Mouse (Mus musculus) urinary bladder, postnatal 25 days (tissue): ENCODE data around the gene Gm4847.

Experiments
- DNase-seq: peaks from one replicate; pipeline ENCODE4 v3.0.0; 2022; ENCODE audit warnings: low spot score

The Gm4847 gene

DNA sequence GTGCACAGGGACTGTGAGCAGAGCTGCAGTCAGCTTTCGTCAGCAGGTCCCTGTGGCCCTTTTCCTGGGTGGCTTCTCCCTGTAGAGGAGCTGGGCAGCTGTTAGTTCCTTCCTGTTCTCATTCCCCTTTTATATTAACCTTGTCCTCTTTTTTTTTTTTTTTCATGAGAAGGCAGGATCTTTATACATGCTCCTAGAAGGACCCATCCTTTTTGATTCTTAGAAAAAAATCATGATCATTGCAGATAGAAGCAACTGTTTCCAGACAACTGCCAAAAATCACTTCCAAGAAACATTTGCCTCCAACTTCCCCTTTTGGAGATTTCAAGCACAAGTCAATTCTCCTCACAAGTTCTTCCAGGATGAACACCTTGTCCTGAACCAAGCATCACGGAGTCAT, at the start of gene Gm4847:
Gene Gm4847, minus strand, starts transcription at position 101 of the 400 bp plus-strand sequence.
- DNase-seq = no peak

DNA sequence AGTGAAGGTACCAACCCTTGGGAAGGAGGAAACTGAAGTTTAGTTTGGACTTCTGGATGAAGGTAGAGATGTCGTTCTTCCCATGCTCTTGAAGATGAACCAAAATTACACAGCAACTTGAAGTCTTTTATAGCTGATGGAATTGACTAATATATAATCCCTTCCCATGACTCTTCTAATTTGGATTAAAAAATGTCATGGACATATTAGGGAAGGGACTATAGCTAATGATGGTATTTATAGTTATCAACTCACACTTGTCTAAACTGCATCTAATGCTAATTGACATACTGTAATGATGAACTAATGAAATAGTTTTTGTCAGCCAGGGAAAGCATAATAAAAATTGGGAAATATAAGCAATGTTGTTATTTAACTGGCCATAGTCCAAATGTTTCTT, 34.3 kb upstream of the Gm4847 start, which contains the start of gene Fmo9:
Gene Fmo9, minus strand, starts transcription at position 101 of the 400 bp plus-strand sequence.
- DNase-seq = no peak

DNA sequence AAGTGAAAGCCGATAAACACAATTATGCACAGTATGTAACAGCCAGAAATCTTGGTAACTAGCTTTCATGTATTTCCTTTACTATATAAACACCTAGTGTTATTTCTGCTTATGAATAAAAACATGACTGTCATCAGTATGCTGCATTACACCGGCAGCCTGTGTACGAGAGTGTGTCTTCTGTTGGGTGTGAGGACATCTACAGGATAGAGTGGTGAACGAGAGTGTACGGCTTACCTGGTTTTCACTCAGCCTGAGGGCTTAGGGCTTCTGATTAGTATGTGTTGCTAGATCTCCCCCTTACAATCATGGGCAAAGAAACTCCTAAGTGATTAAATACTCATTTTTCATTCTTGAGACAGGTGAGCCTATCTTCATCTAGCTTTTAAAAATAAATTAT, 21.8 kb upstream of the Gm4847 start:
- DNase-seq = no peak

DNA sequence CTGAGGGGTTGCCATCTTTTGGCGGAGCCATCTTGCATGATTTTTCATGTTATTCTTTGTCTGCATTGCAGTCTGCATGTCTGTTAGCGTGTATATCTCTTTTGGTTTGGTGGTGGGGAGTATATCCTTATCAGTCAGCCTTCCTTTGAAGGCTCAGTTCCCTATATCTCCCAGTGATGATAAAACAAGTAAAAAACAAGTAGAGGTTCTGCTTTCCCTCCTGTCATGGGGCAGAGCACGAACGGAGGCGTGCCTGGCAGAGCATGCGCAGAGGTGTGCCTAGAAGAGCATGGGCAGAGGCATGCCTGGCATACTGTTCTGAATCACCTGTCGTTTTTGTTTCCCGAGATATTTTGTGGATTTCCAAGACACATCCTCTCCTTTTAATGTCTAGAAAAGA, 13.3 kb upstream of the Gm4847 start:
- no peak for DNase-seq
